Mouse (Mus musculus) embryonic fibroblast, embryonic 13.5 days (primary cell): Measurements from ENCODE around the gene Gm12185.
"Not testable (repeated sequence)": the region's sequence is repeated elsewhere in the genome, so short reads cannot be mapped to it uniquely, and the experiment has no call there.

Source experiments
- CTCF ChIP-seq: IDR thresholded peaks from 2 replicates; pipeline ENCODE4 v1.5.1; 2011; ENCODE audit warnings: mild to moderate bottlenecking, control low read depth, low read length, moderate library complexity, borderline replicate concordance; ENCODE audit not compliant: insufficient read depth
- POLR2A ChIP-seq: IDR thresholded peaks from 2 replicates; pipeline ENCODE4 v1.6.1; 2011; ENCODE audit warnings: low read depth, mild to moderate bottlenecking, control low read depth, low read length, moderate library complexity

DNA sequence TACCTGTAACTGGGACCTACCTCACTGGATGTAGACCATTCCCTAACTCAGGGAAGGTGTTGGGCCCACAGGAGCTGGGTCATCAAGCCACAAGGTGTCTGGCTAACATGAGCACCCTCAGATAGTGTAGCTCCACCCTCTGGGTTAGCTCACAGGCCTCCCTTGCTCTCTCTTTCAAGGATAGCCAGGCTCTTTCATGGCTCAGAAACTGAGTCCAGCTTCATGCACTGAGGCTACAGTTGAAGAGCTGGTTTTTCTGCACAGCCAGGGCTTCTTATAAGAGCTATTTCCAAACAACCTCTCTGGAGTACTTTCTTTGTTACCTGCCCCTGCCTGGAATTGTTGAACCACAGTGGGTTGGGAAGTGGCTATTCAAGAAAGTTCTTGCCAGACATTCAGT is 20.0 kb upstream of the Gm12185 start:
- TF ChIP-seq CTCF, POLR2A: not testable (repeated sequence)
